In genomic region chr7:4643225-4643624, GRCm38 (mm10) we compare ENCODE assay signal across 31 mouse cellular contexts. TPM values are rescaled to one million over a fixed set of nuclear protein-coding genes. Genes with fewer than 3 reads are reported as not detected.
A peak's percentile ranks its signal among the peaks of the same experiment; 100 is the strongest.
DNase-seq lines count a peak whose midpoint lies in the region; ATAC-seq lines count a peak whose summit lies in the region.
"Had no signal": no experiment of that assay in that cellular context is flagged by ENCODE, and none has a peak within 500 bp of the region (broad histone marks: within the 10 kb centered on the region; RNA-seq: fewer than 3 reads in every experiment).

No protein-coding gene starts in this region.

- ATAC-seq in megakaryocyte, adult 5-6 weeks (ENCODE audit: poor library complexity, severe bottlenecking) = no peak
- ATAC-seq in common myeloid progenitor, adult 5-6 weeks (replicated peaks; ENCODE audit: low read depth, poor library complexity, severe bottlenecking) = peak; percentile 29
- ATAC-seq in erythroblast, adult 5-6 weeks (replicated peaks; ENCODE audit: low FRiP score, poor library complexity, severe bottlenecking) = peak; percentile 58; the same call in 1 of the 2 replicates
- peak; percentile 13; the same call in 1 of the 2 replicates for ATAC-seq in megakaryocyte progenitor cell, adult 5-6 weeks (replicated peaks; ENCODE audit: poor library complexity)
- no peak for ATAC-seq in hindbrain, embryonic 13.5 days (ENCODE audit: low FRiP score)
- ATAC-seq: forebrain, embryonic 14.5 days; forebrain, postnatal 0 days had no signal

- H3K36me3 ChIP-seq in megakaryocyte, embryonic 14.5 days (replicated peaks; ENCODE audit: low read length) = peaks cover 95% of the 10 kb centered on the region
- H3K36me3 ChIP-seq in hindbrain, embryonic 13.5 days = peaks cover 91% of the 10 kb centered on the region

- no peaks in the 10 kb centered on the region for H3K27me3 ChIP-seq in megakaryocyte, embryonic 14.5 days (replicated peaks)
- no peaks in the 10 kb centered on the region for H3K27me3 ChIP-seq in hindbrain, embryonic 13.5 days
- H3K27me3 ChIP-seq: embryonic facial prominence, embryonic 13.5 days; heart, embryonic 12.5 days; heart, embryonic 15.5 days had no signal

- H3K4me1 ChIP-seq in megakaryocyte, embryonic 14.5 days = peaks cover 99% of the 10 kb centered on the region
- no peaks in the 10 kb centered on the region for H3K4me1 ChIP-seq in hindbrain, embryonic 13.5 days (replicated peaks)
- H3K4me1 ChIP-seq: embryonic facial prominence, embryonic 10.5 days; embryonic facial prominence, embryonic 13.5 days; forebrain, embryonic 10.5 days; hindbrain, embryonic 10.5 days had no signal

- no peak overlapping the region for H3K9ac ChIP-seq in hindbrain, embryonic 13.5 days
- H3K9ac ChIP-seq: embryonic facial prominence, embryonic 13.5 days; forebrain, postnatal 0 days; heart, embryonic 12.5 days; heart, embryonic 15.5 days; hindbrain, embryonic 14.5 days had no signal

- H3K4me2 ChIP-seq in hindbrain, embryonic 13.5 days = no peak overlapping the region
- H3K4me2 ChIP-seq: embryonic facial prominence, embryonic 13.5 days; heart, embryonic 12.5 days; heart, embryonic 15.5 days; hindbrain, embryonic 14.5 days had no signal

- no peaks in the 10 kb centered on the region for H3K9me3 ChIP-seq in megakaryocyte, embryonic 14.5 days
- H3K9me3 ChIP-seq in hindbrain, embryonic 13.5 days = no peaks in the 10 kb centered on the region
- H3K9me3 ChIP-seq: embryonic facial prominence, embryonic 10.5 days; embryonic facial prominence, embryonic 13.5 days; forebrain, embryonic 10.5 days; heart, embryonic 12.5 days; heart, embryonic 15.5 days; hindbrain, embryonic 10.5 days had no signal

- 95% methylated on average over 6 of the region's 6 CpGs for WGBS in hindbrain, embryonic 13.5 days

- H3K4me3 ChIP-seq in megakaryocyte, embryonic 14.5 days (replicated peaks) = peak overlapping the region; percentile 83
- H3K4me3 ChIP-seq in hindbrain, embryonic 13.5 days = no peak overlapping the region
- H3K4me3 ChIP-seq: embryonic facial prominence, embryonic 10.5 days; embryonic facial prominence, embryonic 13.5 days; forebrain, embryonic 10.5 days; heart, embryonic 12.5 days; heart, embryonic 15.5 days; hindbrain, embryonic 10.5 days had no signal

- no peak for DNase-seq in ovary, postnatal 10 days (ENCODE audit: low spot score)
- DNase-seq: adrenal gland, adult 2 months; cerebellum, adult 11 months; cerebellum, adult 2 months; cerebellum, adult 9-11 months; cerebellum, postnatal 25 days; embryo, embryonic 11 days; forebrain, postnatal 0 days; gastrocnemius, postnatal 25 days; heart, adult 18-20 months; heart, postnatal 10 days; heart, postnatal 36 days had no signal

- no peak overlapping the region for H3K27ac ChIP-seq in hindbrain, embryonic 13.5 days
- H3K27ac ChIP-seq: embryonic facial prominence, embryonic 10.5 days; embryonic facial prominence, embryonic 13.5 days; forebrain, embryonic 10.5 days; heart, embryonic 15.5 days; hindbrain, embryonic 10.5 days; hindbrain, embryonic 14.5 days had no signal

RNA-seq across cellular contexts. Expression of gene Tmem86b, which starts 12.0 kb away (rescaled TPM):
- 5.3 and 15.1 TPM in 2 replicates for polyA plus RNA-seq in megakaryocyte, embryonic 14.5 days (2012; ENCODE audit: insufficient read depth, low replicate concordance)
- total RNA-seq in megakaryocyte, adult 5-6 weeks (2015) = 8.9 and 10.7 TPM in 2 replicates
- total RNA-seq in megakaryocyte, adult 5-6 weeks (2017) = 13.6 and 22.1 TPM in 2 replicates
- 8.6 and 18.7 TPM in 2 replicates for total RNA-seq in common myeloid progenitor, adult 5-6 weeks (2017)
- total RNA-seq in erythroblast, adult 5-6 weeks (2015; ENCODE audit: low replicate concordance) = 37.3 and 72.3 TPM in 2 replicates
- total RNA-seq in erythroblast, adult 5-6 weeks (2017; ENCODE audit: low replicate concordance) = 53.4 and 88.6 TPM in 2 replicates
- total RNA-seq in megakaryocyte progenitor cell, adult 5-6 weeks (2015) = 6.7 and 8.9 TPM in 2 replicates
- total RNA-seq in megakaryocyte progenitor cell, adult 5-6 weeks (2017) = 15.2 and 22.4 TPM in 2 replicates
- 3.5 and 3.8 TPM in 2 replicates for polyA plus RNA-seq in hindbrain, embryonic 13.5 days (2015; fragmentation: Nextera tagmentation; extraction: Ambion mirVana)

RNA-seq across cellular contexts. Expression of gene Ppp6r1, which starts 15.6 kb away (rescaled TPM):
- 361 and 465 TPM in 2 replicates for polyA plus RNA-seq in megakaryocyte, embryonic 14.5 days (2012; ENCODE audit: insufficient read depth, low replicate concordance)
- total RNA-seq in megakaryocyte, adult 5-6 weeks (2015) = 71.1 and 72.6 TPM in 2 replicates
- 85.6 and 101 TPM in 2 replicates for total RNA-seq in megakaryocyte, adult 5-6 weeks (2017)
- total RNA-seq in common myeloid progenitor, adult 5-6 weeks (2017) = 142 and 149 TPM in 2 replicates
- 31.6 and 45.3 TPM in 2 replicates for total RNA-seq in erythroblast, adult 5-6 weeks (2015; ENCODE audit: low replicate concordance)
- total RNA-seq in erythroblast, adult 5-6 weeks (2017; ENCODE audit: low replicate concordance) = 37.3 and 47.0 TPM in 2 replicates
- total RNA-seq in megakaryocyte progenitor cell, adult 5-6 weeks (2015) = 99.0 and 102 TPM in 2 replicates
- total RNA-seq in megakaryocyte progenitor cell, adult 5-6 weeks (2017) = 124 and 144 TPM in 2 replicates
- 9.7 and 12.4 TPM in 2 replicates for polyA plus RNA-seq in hindbrain, embryonic 13.5 days (2015; fragmentation: Nextera tagmentation; extraction: Ambion mirVana)

RNA-seq across cellular contexts. Expression of gene Ptprh, which starts 39.4 kb away (rescaled TPM):
- 0.16 TPM in 1 of 2 replicates, not detected in the other for polyA plus RNA-seq in megakaryocyte, embryonic 14.5 days (2012; ENCODE audit: insufficient read depth, low replicate concordance)
- not detected in 2 replicates for total RNA-seq in megakaryocyte, adult 5-6 weeks (2015)
- not detected in 2 replicates for total RNA-seq in megakaryocyte, adult 5-6 weeks (2017)
- total RNA-seq in common myeloid progenitor, adult 5-6 weeks (2017) = not detected in 2 replicates
- 0.96 TPM in 1 of 2 replicates, not detected in the other for total RNA-seq in erythroblast, adult 5-6 weeks (2015; ENCODE audit: low replicate concordance)
- 1.4 and 1.7 TPM in 2 replicates for total RNA-seq in erythroblast, adult 5-6 weeks (2017; ENCODE audit: low replicate concordance)
- total RNA-seq in megakaryocyte progenitor cell, adult 5-6 weeks (2015) = not detected in 2 replicates
- total RNA-seq in megakaryocyte progenitor cell, adult 5-6 weeks (2017) = not detected in 2 replicates
- polyA plus RNA-seq in hindbrain, embryonic 13.5 days (2015; fragmentation: Nextera tagmentation; extraction: Ambion mirVana) = 0.71 and 0.97 TPM in 2 replicates
- total RNA-seq: adrenal gland, adult 2 months; adrenal gland, postnatal 14 days; gastrocnemius, adult 8-10 months; gastrocnemius, postnatal 25 days; heart, adult 18-20 months; heart, postnatal 10 days; heart, postnatal 36 days; MEL had no signal
- polyA plus RNA-seq: adrenal gland, adult 2 months; C2C12; CD4-positive, CD25-positive, alpha-beta regulatory T cell, adult 4 months; embryonic facial prominence, embryonic 10.5 days; embryonic facial prominence, embryonic 13.5 days; forebrain, embryonic 14.5 days; heart, embryonic 12.5 days; heart, embryonic 15.5 days; hindbrain, embryonic 10.5 days had no signal

RNA-seq across cellular contexts. Expression of gene Hspbp1, which starts 41.6 kb away (rescaled TPM):
- polyA plus RNA-seq in megakaryocyte, embryonic 14.5 days (2012; ENCODE audit: insufficient read depth, low replicate concordance) = 71.8 and 116 TPM in 2 replicates
- total RNA-seq in megakaryocyte, adult 5-6 weeks (2015) = 12.7 and 16.9 TPM in 2 replicates
- total RNA-seq in megakaryocyte, adult 5-6 weeks (2017) = 9.8 and 15.3 TPM in 2 replicates
- 28.6 and 43.6 TPM in 2 replicates for total RNA-seq in common myeloid progenitor, adult 5-6 weeks (2017)
- total RNA-seq in erythroblast, adult 5-6 weeks (2015; ENCODE audit: low replicate concordance) = 5.0 and 8.3 TPM in 2 replicates
- 3.1 and 9.1 TPM in 2 replicates for total RNA-seq in erythroblast, adult 5-6 weeks (2017; ENCODE audit: low replicate concordance)
- 48.1 and 52.5 TPM in 2 replicates for total RNA-seq in megakaryocyte progenitor cell, adult 5-6 weeks (2015)
- 20.2 and 26.2 TPM in 2 replicates for total RNA-seq in megakaryocyte progenitor cell, adult 5-6 weeks (2017)
- 128 and 137 TPM in 2 replicates for polyA plus RNA-seq in hindbrain, embryonic 13.5 days (2015; fragmentation: Nextera tagmentation; extraction: Ambion mirVana)

RNA-seq across cellular contexts. Expression of gene Brsk1, which starts 47.2 kb away (rescaled TPM):
- polyA plus RNA-seq in megakaryocyte, embryonic 14.5 days (2012; ENCODE audit: insufficient read depth, low replicate concordance) = 0.08 TPM in 1 of 2 replicates, not detected in the other
- not detected in 2 replicates for total RNA-seq in megakaryocyte, adult 5-6 weeks (2015)
- not detected in 2 replicates for total RNA-seq in megakaryocyte, adult 5-6 weeks (2017)
- total RNA-seq in common myeloid progenitor, adult 5-6 weeks (2017) = not detected in 2 replicates
- total RNA-seq in erythroblast, adult 5-6 weeks (2015; ENCODE audit: low replicate concordance) = not detected in 2 replicates
- not detected in 2 replicates for total RNA-seq in erythroblast, adult 5-6 weeks (2017; ENCODE audit: low replicate concordance)
- total RNA-seq in megakaryocyte progenitor cell, adult 5-6 weeks (2015) = 0.44 TPM in 1 of 2 replicates, not detected in the other
- total RNA-seq in megakaryocyte progenitor cell, adult 5-6 weeks (2017) = not detected in 2 replicates
- 7.2 and 7.5 TPM in 2 replicates for polyA plus RNA-seq in hindbrain, embryonic 13.5 days (2015; fragmentation: Nextera tagmentation; extraction: Ambion mirVana)
- total RNA-seq: MEL had no signal
- polyA plus RNA-seq: CD4-positive, CD25-positive, alpha-beta regulatory T cell, adult 4 months had no signal

Comparison
In these comparisons a context has a peak if more than half of its experiments do, and no peak if none do; other contexts are left out.
1. ATAC-seq: peak in common myeloid progenitor, adult 5-6 weeks (single experiment), erythroblast, adult 5-6 weeks (single experiment) and megakaryocyte progenitor cell, adult 5-6 weeks (single experiment); none in megakaryocyte, adult 5-6 weeks (single experiment) and hindbrain, embryonic 13.5 days (single experiment).